Mouse (Mus musculus) heart, postnatal 36 days (tissue): ENCODE data around the gene Add2. TPM values are rescaled to one million over a fixed set of nuclear protein-coding genes. Genes with fewer than 3 reads are reported as not detected.
"Not testable (repeated sequence)": the region's sequence is repeated elsewhere in the genome, so short reads cannot be mapped to it uniquely, and the experiment has no call there.

Experiments used
- DNase-seq, 2 experiments: peaks; one replicate each; pipeline ENCODE4 v3.0.0; 2021 to 2022
- intact Hi-C: fragments of 180-260 bp; cut with DNase I; formaldehyde crosslinking; loops from one replicate; pipeline ENCODE4 v1.15.1; 2025
- total RNA-seq, 2 experiments: library from RNA; stranded (reverse); gene quantifications; 2 replicates each; pipeline ENCODE4 v1.2.3; 2021

Gene Add2
- under 1 TPM; 0.16 to 0.64 TPM for total RNA-seq

DNA sequence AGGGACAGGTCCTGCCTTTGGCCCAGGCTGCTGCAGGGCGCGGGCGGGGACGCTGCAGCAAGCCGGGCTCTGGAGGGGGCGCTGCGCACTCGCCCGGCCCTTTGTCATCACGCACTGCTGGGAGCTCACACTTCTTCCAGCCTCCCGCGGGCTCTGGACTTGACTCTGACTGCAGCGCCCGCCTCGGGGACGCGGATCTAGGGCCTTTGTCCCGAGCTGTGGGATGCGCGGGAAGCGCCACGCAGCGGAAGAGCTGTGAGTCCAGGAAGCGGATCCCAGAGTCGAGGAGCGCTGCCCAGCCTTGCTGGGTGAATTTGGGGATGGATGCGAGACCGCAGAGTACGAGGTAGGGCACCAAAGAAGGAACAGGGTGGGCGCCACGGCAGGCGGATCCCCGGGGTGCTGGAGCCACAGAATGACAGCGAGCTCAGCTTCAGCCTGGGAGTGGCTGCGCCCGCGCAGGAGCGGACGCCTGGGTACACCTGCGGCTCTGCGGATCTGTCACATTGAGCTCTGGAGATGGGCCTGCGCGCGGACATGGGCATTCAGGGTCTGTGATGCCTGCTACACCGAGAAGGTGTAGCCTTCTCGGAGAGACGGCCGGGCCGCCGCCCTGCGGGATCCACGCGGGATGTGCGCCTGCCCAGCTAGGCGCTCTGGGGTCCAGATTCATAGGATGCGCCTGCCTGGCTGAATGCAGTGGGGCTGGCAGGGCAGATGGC lies at the start of gene Add2:
Gene Add2, plus strand, starts transcription at position 81 of the 722 bp plus-strand sequence.
- intact Hi-C loops = no loop called here
- DNase-seq = no peak

DNA sequence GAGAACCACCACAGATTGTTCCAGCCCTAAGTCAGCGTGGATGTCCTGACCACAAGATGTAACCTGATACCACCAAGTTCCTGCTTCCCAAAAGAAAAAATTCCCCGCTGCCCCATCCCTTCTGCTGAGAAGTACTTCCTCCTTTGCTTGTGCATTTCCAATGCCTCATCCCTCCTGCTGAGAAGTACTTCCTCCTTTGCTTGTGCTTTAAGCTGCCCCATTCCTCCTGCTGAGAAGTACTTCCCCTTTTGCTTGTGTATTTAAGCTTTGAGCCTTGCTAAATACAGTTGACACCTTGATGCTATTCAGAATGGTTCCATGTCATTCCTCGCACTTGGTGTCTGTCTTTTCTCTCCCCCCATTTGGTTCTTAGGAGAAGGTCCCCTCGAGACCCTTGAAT lies 49.7 kb upstream of the Add2 start:
- DNase-seq, intact Hi-C loops: not testable (repeated sequence)

DNA sequence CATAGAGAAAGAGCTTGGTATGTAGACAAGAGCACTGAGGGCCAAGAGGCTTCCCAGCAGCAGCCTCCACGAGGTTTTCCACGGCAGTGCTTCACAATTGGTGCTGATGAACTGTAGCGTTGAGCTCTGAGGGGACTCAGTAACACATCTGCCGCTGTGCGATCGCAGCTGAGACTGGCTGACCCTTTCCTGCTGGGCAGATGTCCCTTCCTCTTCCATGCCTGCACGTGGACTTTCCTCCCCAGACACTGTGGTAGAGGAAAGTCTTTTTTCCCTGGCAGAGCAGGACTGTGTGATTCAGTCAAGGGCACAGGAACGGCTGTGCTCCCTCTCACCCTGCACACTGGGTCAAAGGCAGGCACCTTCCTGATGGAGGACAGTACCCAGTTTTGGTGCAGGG lies 44.1 kb upstream of the Add2 start:
- intact Hi-C loops = no loop called here
- no peak for DNase-seq

GRCm38 (mm10) chr6:85989570-85989969 lies 38.9 kb upstream of the Add2 start:
- intact Hi-C loops, DNase-seq: not testable (repeated sequence)

DNA sequence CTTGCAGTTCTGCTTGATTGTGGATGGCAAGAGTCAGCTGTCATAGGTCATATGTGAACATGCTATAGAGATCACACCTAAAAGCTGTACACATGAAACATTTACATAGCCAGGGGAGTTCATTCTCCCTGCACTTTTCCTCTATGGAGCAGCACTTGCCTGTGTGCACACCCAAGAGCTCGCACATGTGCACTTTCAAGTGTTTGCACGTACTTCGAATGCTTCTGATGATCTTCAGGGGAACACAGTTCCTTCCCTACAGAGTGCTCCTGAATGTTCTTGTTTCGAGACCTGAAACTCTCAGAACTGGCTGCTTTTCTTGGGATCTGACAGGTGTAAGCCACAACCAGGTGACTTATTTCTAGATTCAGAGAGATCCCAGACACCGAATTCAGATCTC lies 37.7 kb upstream of the Add2 start:
- DNase-seq, intact Hi-C loops: not testable (repeated sequence)

- intact Hi-C loops = no loop called here
- DNase-seq = peak; percentile 5 to 14
These were observed 25.0 kb upstream of the Add2 start for GRCm38 (mm10) chr6:86003405-86003925.

GRCm38 (mm10) chr6:86004271-86005148 lies 24.0 kb upstream of the Add2 start:
- DNase-seq = peak; percentile 51 to 68
- intact Hi-C loops = loop anchor here (2.0 kb wide), 1 partner anchor 68 kb away; no protein-coding TSS in a partner anchor

DNA sequence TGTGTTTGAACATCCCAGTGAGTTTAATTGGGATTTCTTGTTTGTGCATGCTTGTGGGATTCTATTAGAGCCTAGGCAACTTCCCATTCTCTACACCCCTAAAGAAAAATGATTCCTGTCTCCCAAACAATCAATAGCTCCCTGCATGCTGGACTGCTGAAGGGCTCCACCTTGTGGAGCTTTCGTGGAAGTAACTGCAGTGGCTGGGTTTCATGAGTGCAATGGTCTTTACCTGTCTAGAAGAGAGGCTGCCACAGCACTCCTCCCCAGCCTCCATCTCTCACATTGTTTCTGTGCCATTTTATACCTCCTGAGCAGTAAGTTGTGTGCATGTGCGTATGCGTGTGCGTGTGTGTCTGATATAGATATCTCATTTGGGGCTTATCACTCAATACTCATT lies 18.5 kb upstream of the Add2 start:
- intact Hi-C loops = loop anchor here (1.0 to 5.0 kb wide), 2 partner anchors 49 to 178 kb away; partner anchors contain the start of genes Dusp11 and Nat8
- peak; percentile 20 to 43 for DNase-seq

DNA sequence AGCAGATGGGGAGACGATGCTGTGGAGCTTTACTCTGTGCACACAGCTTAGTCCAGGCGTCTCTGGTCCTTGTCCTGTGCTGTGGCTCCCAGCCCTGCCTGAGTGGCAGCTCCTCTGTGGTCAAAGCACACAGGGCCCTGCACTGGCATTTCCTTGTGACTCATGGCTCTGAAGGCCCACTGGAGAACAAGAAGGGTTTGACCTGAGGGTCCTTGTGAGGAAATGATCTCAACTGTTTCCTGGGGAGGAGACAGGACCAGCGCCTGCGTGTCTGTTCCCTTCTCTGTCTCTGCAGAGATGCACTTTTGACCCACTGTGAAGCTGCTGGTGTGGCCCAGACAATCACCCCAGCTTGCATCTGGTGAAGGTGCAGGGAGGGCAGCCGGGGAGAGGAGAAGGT lies 13.7 kb upstream of the Add2 start:
- not testable (repeated sequence) for DNase-seq
- intact Hi-C loops = loop anchor here (5.0 kb wide), 1 partner anchor 183 kb away; the partner anchor contains the start of gene Nat8

DNA sequence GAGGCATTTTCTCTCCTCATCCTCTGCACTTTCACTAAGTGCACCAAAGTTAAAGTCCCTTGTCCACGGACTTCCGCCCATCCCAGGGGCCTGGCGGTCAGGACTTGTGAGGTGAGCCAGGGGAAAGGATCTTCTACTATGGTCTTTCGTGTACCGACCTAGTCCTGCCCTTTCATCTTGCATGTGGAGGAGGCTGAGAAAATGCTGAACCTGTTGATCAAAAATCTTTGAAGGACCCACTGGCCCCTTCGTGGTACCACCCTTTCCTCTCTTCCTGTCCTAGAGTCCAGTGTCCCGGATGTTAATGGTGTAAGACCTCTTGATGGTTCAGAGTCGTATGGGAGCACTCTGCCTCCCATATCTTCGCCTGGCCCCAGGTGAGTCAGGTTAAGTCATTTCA lies 12.6 kb upstream of the Add2 start, which contains the start of gene Figla:
Gene Figla, plus strand, starts transcription at position 301 of the 400 bp plus-strand sequence.
- intact Hi-C loops = no loop called here
- no peak for DNase-seq

DNA sequence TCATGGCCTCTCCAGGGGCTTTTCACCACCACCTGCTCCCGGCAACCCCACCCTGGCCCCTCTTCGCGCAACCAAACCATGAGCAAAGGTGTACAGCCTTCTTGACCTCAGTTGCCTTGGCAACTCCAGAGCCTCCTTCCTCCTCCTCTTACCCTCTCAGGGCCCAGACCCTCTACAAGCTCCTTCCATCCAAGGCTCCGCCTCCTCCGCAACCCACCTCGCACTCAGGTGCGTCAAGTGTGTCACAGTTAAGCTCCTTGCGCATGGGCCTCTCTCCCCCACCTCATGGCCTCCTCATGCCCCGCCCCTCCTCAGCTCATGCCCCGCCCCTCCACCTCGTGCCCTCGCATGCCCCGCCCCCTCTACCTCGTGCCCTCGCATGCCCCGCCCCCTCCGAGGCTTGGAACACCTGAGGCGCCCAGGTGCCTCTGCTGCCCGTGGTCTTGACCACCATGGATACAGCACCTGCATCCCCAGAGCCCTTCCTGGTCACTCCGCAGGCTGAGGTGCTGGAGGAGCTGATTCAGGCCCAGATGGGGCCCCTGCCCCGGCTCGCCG lies 11.6 kb upstream of the Add2 start:
- no peak for DNase-seq
- intact Hi-C loops = no loop called here

- DNase-seq = no peak
- intact Hi-C loops = loop anchor here (5.0 kb wide), 2 partner anchors 68 to 343 kb away; no protein-coding TSS in a partner anchor
These were observed 8.9 kb upstream of the Add2 start for GRCm38 (mm10) chr6:86019415-86020237.

DNA sequence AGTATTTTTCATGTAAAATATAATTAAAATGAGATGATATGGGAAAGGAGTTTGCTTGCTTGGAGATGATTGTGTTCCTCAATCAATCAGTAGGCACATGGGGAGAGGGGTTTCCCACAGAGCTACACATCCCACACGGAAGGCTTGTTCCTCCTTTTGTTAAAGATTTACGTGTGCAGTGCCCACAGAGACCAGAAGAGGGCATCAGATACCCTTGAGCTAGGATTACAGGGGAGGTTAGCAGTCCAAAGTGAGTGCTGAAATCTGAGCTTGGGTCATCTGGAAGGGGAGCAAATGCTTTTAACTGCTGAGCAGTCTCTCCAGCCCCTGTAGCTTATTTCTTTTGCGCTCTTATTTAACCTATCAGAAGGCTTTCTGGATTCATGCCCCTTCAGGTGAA lies 7.5 kb upstream of the Add2 start:
- peak; percentile 15 to 41 for DNase-seq
- intact Hi-C loops = loop anchor here (5.0 kb wide), 2 partner anchors 66 to 341 kb away; no protein-coding TSS in a partner anchor

DNA sequence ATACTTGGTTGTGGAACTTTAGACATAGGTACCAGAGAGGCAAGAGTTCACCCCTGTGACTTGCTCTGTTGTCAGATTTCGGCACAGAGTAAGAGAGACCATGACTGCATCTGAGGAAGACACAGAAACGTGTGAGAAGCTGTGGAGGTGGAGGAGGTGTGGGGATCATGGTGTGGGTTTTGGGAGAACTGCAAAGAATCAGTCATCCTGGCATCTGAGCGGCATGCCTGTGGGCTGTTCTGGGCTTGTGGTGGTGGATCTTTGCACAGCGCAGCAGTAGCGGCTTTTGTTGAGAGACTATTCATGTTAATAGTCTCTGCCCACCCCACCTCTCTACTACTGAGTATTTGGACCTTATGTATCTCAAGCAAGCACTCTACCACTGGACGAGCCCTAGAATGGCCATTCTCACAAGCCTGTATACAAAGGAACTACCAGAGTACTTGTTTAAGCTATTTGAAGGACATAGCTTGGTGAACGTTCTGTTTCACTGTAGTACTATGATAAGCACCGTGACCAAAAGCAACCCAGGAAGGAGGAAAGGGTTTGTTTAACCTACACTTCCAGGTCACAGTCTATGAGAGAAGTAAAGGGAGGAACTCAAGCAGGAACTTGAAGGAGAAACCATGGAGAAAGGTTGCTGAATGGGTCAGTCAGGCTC lies 1.7 kb upstream of the Add2 start:
- intact Hi-C loops = no loop called here
- DNase-seq = no peak

DNA sequence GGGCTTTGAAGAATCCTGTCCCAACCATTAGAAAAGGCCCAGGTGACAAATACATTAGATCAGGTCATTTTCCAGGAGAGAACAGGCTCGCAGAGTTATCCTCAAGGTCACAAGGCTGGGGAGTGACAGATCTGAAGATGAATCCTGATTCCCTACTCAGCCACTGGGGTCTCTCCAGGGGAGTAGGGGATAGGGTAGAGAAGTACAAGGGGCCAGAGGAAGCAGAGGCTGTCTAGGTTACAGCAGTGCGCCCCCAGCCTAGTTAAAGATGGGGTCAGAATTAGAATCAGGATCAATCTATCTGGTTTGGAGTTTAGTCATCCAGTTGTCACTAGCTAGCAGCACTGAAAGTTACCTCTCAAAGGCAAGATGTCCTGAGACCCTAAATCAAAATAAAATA lies 331 bp upstream of the Add2 start:
- intact Hi-C loops = no loop called here
- no peak for DNase-seq

GRCm38 (mm10) chr6:86029323-86029713 lies 837 bp downstream of the Add2 start:
- no peak for DNase-seq
- intact Hi-C loops = no loop called here

DNA sequence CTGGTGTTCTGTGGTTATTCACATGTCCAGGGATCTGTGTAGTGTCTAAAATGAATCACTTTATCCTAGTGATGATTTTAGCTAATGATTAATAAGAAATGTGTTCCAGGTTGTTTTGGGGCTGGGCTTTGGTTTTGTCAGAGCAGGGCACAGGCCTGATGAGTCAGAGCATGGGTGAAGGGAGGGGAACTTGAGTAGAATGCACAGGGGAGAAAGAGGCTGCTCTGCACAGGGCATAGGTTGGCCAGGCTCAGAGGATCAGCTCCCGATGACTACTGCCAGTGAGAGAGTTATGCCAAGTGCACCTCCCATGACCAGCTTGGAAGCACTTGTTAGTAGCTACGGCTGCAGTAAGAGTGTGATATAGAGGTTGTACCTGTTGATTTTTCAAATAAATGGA lies 3.0 kb downstream of the Add2 start:
- intact Hi-C loops = no loop called here
- DNase-seq = no peak

DNA sequence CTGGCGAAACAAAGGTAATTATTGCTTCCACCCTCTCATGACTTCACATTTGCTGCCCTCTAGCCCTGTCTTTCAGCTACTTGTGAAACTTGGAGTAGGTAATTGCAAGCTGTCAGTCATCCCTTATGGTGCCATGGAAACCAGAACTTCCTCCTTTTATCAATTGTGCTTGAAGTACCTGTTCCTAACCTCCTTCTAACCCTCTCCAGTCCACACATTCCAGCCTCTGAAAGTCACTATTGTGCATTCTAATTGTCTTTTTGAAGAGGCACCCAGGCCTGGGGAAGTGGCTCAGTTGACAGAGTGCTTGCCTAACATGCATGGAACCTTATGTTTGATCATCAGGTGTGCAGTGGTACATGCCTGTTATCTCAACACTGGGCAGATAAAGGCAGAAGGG lies 5.2 kb downstream of the Add2 start:
- DNase-seq = no peak
- intact Hi-C loops = no loop called here

DNA sequence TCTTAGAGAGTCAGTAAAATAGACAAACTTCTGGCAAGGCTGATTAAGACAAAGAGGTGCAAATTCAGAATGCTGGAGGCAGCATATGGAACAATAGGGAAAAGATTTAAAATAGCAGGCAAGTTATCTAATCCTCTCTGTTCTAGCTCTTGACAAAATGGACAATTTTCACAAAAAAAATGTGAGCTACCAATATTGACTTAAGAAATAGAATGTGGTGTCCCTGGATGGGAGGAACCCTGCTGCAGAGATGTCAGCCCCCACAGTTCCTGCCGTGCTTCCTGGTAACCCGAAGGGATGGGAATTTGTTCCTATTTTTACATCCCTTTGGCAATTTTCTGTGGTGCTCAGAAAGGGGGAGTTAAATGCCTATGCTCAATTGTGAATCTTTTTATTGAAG lies 10.4 kb downstream of the Add2 start:
- DNase-seq = no peak
- intact Hi-C loops = no loop called here
